Mouse (Mus musculus) regulatory T cell (primary cell): ENCODE data around the gene Sipa1l2.

ENCODE experiments used
- in situ Hi-C: fragments of 300-600 bp; cut with MboI, MseI; formaldehyde crosslinking; loops from one replicate; pipeline ENCODE4 v1.15.1; 2025; ENCODE audit warnings: high pct_unique_total_duplicates

The Sipa1l2 gene

DNA sequence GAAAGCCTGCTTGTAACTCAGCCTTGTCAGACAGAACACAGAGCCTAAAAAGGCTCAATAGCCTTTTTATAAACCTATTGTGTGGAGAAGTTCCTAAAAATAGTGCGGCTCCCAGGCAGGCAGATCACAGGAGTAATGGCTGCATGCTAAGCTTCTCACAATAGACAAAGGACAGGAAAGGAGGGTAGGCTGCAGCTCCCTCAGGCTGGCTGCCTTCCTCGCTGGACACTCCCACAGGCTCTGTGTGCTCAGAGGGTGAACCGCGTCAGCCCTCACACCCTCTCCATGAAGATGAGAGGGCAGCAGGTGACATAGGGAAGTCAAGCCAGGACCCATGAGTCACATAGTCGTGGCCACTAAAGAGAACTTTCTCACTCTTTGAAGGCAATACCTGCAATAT, 55.7 kb downstream of the Sipa1l2 start:
- in situ Hi-C loops: no loop called here

GRCm38 (mm10) chr8:125513242-125513866, 56.3 kb downstream of the Sipa1l2 start:
- in situ Hi-C loops: no loop called here

DNA sequence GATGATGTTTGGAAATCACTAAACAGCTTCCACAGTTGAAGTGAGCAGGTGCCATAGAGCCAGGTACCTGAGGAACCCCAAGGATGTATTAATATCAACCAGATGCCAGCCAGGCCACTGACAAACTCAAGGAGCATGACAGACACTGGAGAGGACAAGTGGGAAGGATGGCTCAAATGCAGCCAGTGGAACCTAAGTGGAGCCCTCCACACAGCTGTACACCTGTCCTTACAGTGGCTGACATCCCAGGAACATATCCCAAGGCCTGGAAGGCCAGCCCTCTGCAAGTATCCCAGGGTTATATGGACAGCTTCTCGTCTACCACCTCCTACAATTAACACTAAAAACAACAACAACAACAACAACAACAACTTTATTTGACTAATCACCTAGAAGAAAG, 57.0 kb downstream of the Sipa1l2 start:
- in situ Hi-C loops: no loop called here

DNA sequence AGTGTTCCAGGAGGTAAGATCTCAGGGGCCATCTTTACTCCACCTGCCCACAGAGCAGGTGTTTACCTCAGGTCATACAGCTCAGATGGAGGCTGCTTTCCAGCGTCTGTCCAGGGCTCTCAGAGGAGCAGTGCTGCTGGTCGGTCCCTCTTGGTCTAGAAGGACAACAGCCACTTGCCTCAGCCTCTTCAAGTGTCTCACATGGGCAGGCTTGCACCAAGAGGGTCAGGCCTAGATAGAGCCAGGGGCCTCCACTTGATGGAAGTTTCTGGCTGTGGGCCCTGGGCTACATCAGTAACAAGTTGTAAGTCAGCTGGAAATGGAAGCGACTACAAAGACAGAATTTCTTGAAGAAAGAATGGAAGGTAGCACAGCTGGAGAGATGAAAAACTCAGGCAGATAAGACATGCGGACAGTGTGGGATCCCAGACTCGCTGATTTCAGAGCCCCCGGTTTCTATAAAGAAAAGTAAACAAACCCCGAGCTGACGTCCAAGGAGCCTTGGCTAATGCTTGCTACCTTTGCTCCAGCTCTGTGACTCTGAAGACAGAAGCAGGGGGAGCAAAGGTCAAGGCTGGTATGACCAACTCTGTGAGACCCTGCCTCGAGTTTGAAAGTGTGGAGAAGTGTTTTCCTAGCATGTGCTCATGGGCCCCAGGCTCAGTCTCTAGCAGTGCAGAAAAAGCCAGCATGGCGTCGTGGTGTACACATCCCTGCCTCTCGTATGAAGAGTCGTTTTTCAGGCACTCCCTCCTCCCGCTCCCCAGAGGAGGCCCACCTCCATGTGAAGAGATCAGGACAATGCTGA, 58.5 kb downstream of the Sipa1l2 start:
- in situ Hi-C loops: no loop called here

DNA sequence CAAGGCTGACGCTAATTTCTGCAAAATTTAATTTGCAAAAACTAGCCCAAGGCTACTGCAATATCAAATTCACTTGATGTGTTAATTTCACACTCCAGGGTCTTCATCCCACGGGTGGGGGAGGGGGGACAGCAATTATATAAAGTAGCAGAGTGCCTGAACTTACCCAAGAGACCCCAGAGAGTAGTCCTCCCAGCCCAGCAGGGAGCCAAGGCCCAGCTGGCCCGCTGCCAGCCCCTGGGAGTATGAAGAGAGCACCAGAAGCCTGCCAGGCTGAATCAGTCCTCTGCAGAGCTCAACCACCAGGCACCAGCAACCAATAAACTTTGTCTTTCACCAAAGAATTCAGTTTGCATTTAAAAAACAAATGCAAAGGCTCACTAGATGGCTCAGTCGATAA, 59.8 kb downstream of the Sipa1l2 start:
- in situ Hi-C loops: no loop called here

DNA sequence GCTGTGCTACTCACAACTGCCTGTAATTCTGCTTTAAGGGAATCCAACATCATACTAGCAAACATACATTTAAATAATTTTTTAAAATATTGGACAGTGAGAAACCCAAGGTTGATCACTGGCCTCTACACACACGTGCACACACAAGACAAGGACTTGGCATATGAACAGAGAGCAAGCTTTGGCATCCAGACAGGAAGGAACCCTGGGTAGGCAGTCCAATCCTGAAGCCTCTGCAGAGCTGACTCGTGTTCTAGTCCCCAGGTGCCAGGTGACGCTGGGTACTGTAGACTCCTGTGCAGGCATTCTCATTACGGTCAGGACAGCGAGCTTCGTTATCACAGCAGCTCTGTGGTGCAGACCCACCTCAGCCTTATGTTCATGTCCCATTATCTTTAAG, 60.4 kb downstream of the Sipa1l2 start:
- in situ Hi-C loops: no loop called here

GRCm38 (mm10) chr8:125507291-125507690, 62.3 kb downstream of the Sipa1l2 start:
- in situ Hi-C loops: no loop called here

DNA sequence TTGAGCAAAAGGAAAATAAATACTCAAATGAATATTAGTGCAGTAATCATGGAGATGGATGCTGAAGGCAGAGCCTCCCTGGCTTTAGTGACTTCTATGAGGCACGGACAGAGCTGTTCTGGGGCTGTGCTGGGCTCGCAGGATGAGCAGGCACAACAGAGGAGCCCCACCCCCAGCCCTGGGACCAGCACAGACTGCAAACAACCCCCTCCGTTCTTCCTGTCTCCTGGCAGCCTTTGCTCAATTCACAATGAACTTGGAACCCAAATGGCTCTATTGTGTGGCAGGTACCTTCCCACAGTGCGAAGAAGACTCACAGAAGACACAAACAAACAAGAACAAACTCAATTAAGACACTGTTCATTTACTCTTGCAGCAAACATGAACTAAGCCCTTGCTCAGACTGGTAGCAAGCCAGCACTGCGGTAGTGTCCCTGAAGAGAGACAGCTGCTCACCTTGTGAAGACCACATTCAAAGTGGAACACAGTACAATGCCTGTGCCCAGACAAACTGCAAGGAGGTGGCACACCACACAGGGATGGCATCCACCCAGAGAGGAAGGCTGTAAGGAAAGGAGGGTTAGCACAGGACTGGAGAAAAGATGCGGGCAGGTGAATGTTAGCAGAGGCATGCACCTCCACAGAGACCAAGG, 64.9 kb downstream of the Sipa1l2 start:
- in situ Hi-C loops: no loop called here

DNA sequence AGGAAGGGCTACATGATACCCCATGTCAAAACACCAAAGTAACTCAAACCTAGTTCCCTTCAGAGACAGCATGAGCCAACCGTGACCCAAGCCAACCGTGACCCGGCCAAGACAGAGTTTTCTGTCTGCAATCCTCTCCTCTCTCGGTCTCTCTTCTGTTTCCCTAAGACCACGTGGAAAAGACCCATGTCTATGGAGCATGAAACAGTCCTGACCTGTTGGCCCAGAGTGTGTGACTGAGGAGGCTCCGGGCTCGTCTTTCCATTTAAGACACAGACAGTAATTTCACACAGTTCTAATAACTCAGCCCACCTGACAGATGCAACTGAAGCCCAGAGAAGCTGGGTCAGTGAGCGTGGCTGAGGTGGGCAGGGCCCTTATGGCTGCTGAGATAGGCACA, 65.8 kb downstream of the Sipa1l2 start:
- in situ Hi-C loops: no loop called here

DNA sequence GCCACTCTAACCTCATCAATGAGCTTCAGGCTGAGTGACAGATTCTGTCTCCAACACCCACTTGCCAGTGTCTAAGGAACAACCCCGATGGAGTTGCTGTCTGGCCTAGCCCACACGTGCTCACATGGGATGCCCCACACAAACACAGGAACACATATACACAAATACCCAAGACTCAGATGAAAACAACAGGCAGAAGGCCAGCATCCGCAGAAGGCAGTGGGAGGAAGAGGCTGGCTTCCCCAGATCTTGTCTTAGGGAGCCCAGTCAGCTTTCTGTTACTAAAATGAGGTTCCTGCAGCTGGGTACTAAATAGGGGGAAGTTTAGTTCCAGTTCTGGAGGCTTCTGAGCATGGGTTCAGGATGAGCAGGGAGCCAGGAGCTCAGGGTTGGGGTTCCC, 66.8 kb downstream of the Sipa1l2 start:
- in situ Hi-C loops: no loop called here

DNA sequence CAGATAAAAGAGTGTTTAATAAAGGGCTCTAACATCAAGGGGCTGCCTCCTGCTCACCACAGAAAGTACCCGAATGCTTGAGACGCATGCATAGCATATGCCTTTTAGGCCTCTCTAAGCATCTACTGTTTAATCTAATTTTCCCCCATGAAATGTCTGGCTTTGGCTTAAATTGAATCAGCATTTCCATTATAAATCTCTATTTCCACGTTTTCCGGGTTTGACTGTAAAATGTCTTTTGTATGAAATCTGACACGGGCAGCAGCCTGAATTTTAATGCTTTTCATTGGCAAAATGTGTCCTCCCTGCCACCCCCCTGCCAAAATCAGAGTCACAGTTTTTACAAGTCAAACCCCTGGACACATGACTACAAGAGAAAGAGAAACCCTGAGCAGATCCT, 69.6 kb downstream of the Sipa1l2 start:
- in situ Hi-C loops: no loop called here

- in situ Hi-C loops: no loop called here
These were observed 71.1 kb downstream of the Sipa1l2 start for GRCm38 (mm10) chr8:125498508-125498907.

DNA sequence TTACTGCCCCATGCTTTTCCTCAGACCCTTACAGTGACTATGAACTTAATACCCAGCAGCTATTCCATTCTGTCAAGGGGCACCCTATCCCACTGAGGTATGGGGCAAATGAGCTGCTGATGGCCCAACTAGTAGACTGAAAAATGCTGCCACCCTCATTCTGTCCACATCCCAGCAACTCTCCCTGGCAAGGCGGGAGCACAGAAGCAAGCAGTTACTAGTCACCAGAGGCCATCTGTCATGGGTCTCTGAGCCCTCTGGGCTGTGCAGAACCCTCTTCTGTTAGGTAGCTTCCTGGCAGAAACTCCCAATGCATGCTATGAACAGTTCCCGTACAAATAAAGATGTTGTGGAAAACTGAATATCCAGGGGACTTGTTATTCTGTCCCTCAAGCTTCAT, 74.1 kb downstream of the Sipa1l2 start:
- in situ Hi-C loops: no loop called here

- in situ Hi-C loops: no loop called here
These were observed 76.3 kb downstream of the Sipa1l2 start for GRCm38 (mm10) chr8:125493254-125493815.

DNA sequence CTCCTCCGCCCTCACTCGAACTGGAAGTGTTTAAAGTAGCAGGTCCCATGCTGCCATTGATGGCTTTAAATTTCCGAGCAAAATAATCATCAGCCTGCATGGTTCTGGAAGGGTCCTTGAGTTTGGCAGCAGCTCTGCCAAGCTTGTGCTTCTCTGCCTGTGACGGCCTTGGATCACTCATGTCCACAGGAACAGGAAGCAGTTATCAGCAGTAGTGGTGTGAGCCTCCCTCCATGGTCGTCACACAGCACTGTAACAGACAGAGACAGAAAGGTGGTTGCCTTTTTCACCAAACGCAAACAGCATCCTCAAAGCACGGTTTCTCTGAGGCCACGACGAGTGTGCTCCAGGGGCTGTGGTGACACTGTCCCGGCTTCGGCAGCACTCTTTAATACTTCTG, 77.2 kb downstream of the Sipa1l2 start:
- in situ Hi-C loops: no loop called here

DNA sequence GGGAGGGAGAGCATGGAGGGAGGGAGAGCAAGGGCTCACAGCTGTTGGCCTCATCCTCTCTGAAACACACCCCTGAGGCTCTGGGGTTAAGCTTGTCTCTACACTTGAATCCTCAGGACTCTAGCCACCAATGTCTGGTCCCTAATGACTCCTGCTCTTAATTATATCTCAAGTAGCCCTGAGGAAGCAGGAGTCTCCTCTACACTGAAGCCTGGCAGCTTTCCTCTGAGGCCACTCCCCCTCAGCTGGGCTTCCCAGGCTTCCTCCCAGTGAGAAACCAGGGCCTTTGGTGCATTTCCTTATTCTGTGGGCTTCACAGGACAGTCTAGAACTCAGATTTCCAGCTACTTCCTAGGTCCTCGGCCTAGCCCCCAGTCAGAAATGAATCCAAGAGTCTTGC, 80.9 kb downstream of the Sipa1l2 start:
- in situ Hi-C loops: no loop called here

DNA sequence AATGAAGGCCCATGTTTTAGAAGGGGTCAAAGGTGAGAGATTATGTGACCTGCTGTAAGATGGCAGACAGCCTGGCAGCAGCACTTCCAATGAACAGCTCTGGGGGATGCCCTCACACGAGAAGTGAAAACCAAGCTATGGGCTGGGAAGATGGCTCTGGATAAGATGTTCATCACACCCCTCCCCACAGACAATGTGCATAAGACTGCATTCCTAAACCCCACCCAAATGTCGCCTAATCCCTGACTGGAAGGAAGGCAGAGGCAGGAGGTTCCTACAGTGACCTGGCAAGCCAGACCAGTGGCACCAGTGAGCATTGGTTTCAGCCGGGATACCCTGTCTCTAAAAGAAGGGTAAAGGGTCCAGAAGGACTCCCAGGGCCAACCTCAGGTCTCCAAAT, 83.9 kb downstream of the Sipa1l2 start:
- in situ Hi-C loops: no loop called here

DNA sequence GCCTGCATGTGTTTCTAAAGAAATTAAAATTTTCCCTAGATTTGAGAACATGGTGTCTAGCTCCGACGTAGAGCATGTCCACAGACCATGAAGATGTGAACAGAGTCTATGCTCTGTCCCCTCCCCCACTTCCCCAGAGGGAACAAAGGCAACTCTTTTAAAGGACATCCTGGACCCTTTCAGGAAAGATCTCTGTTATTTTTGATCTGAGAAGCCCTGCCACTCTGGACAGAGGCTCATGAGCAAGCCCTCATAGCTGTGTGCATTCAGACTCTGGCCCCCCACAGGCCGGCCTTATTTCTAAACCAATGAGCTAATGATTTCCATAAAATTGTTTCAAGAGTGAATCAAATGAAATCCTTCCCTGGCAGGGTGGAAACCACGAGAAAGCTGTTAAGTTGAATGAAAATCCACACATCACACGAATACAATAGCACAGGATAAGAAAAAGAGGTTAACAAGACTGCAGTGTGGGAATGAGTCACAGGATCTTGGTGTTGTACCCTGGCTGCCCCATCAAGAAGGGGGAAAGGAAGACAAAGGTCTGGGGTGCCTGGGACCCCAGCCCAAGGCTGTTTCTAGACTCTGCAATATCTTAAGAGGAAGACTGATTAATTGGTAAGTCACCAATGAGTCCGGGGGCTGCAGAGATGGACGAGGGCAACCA, 84.9 kb downstream of the Sipa1l2 start:
- in situ Hi-C loops: no loop called here

DNA sequence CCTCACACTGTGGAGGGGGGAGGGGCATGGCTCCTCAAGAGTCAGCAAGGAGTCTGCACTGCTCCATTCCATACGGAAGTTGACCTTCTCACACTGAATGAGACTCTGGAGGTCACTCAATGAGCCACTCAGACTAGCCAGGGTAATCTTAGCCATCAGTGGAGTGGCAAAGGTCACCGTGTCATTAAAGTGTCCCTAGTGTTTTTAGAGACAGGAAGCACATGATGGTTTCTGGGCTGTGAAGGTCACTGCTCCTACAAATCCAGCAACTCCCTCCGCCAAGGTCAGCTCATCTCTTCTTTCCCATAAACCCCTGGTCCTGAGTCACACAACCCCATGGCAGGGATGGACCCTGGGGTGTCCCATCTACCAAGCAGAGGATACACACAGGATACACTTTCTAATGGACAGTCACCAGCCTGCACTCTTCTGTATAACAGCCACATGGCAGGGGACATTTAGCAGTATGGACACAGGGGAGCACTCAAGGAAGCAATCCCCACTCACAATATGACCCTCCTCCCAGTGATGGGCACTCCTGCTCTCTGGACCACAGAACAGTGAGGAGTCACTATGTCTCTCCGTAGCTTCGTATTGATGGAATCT, 87.0 kb downstream of the Sipa1l2 start:
- in situ Hi-C loops: no loop called here

GRCm38 (mm10) chr8:125474876-125475275, 94.7 kb downstream of the Sipa1l2 start:
- in situ Hi-C loops: no loop called here

DNA sequence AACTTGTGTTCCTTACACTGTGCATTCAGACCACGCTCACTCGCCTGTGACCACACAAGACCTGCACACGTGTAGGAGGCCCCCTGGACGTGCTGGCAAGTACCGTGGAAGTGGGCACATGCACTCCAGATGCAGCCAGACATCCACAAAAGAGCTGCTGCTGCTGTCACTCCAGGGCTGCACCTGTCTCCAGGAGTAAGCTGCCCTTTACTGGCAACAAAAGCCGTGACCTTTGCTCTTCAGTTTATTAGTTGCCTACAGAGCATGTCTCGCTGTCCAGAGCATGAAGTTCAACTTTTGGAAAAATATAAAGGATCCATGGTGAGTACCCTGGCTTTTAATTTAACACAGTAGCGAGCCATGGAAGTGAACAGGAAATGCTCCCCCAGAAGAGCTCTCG, 98.2 kb downstream of the Sipa1l2 start:
- in situ Hi-C loops: no loop called here
